ENCODE assay signal across 13 mouse cellular contexts in genomic region chr13:92696491-92696939, GRCm38 (mm10).
A peak's percentile ranks its signal among the peaks of the same experiment; 100 is the strongest.
DNase-seq lines count a peak whose midpoint lies in the region; ATAC-seq lines count a peak whose summit lies in the region.
"Had no signal": no experiment of that assay in that cellular context is flagged by ENCODE, and none has a peak within 500 bp of the region (broad histone marks: within the 10 kb centered on the region; RNA-seq: fewer than 3 reads in every experiment).

No protein-coding gene starts in this region.

- DNase-seq in left cerebral cortex, postnatal 4 days, result peak; percentile 43
- no peak for DNase-seq in left cerebral cortex, adult 18-20 months (ENCODE audit: low spot score in 2 of 2)
- peak; percentile 6 for DNase-seq in midbrain, embryonic 10.5 days (ENCODE audit: low spot score)
- peak; percentile 29 for DNase-seq in retina, postnatal 1 day
- no peak for DNase-seq in right cerebral cortex, postnatal 4 days
- DNase-seq in right cerebral cortex, postnatal 14 days, result no peak
- DNase-seq in frontal cortex, adult 2 months (ENCODE audit: extremely low spot score in 1 of 2, low spot score in 1 of 2), result no peak
- DNase-seq: heart, postnatal 14 days; right cerebral cortex, postnatal 25 days had no signal

- no peaks in the 10 kb centered on the region for H3K9me3 ChIP-seq in hindbrain, embryonic 15.5 days
- no peaks in the 10 kb centered on the region for H3K9me3 ChIP-seq in midbrain, embryonic 10.5 days (replicated peaks)
- H3K9me3 ChIP-seq: embryonic facial prominence, embryonic 13.5 days had no signal

- H3K27ac ChIP-seq in hindbrain, embryonic 15.5 days (replicated peaks), result peak overlapping the region; percentile 1; the same call in 1 of the 2 replicates
- H3K27ac ChIP-seq in midbrain, embryonic 10.5 days (replicated peaks), result no peak overlapping the region
- H3K27ac ChIP-seq: embryonic facial prominence, embryonic 13.5 days; liver, embryonic 14.5 days had no signal

- no peaks in the 10 kb centered on the region for H3K27me3 ChIP-seq in hindbrain, embryonic 15.5 days
- H3K27me3 ChIP-seq in midbrain, embryonic 10.5 days (ENCODE audit: low read depth, poor library complexity, severe bottlenecking), result no peaks in the 10 kb centered on the region; the same call in 1 of the 2 replicates
- H3K27me3 ChIP-seq: embryonic facial prominence, embryonic 13.5 days had no signal

- WGBS in hindbrain, embryonic 15.5 days, result 16% methylated on average over 5 of the region's 5 CpGs
- 67% methylated on average over 5 of the region's 5 CpGs for WGBS in midbrain, embryonic 10.5 days

- intact Hi-C loops in left cerebral cortex, postnatal 4 days (cut with DNase I), result no loop called here

- no peak overlapping the region for H3K4me2 ChIP-seq in hindbrain, embryonic 15.5 days
- H3K4me2 ChIP-seq: embryonic facial prominence, embryonic 13.5 days had no signal

- H3K4me3 ChIP-seq in hindbrain, embryonic 15.5 days, result no peak overlapping the region
- no peak overlapping the region for H3K4me3 ChIP-seq in midbrain, embryonic 10.5 days
- H3K4me3 ChIP-seq: embryonic facial prominence, embryonic 13.5 days had no signal

- H3K9ac ChIP-seq in hindbrain, embryonic 15.5 days, result no peak overlapping the region
- H3K9ac ChIP-seq: embryonic facial prominence, embryonic 13.5 days; liver, embryonic 14.5 days had no signal

- ATAC-seq in hindbrain, embryonic 15.5 days (ENCODE audit: low FRiP score, low read depth), result peak; percentile 85; the same call in 1 of the 2 replicates
- ATAC-seq: CD4-positive, CD25-positive, alpha-beta regulatory T cell, adult 4 months had no signal

- peaks cover 9% of the 10 kb centered on the region for H3K4me1 ChIP-seq in hindbrain, embryonic 15.5 days (replicated peaks)
- peaks cover 16% of the 10 kb centered on the region for H3K4me1 ChIP-seq in midbrain, embryonic 10.5 days
- H3K4me1 ChIP-seq: embryonic facial prominence, embryonic 13.5 days had no signal

- no peaks in the 10 kb centered on the region for H3K36me3 ChIP-seq in hindbrain, embryonic 15.5 days
- peaks cover 6% of the 10 kb centered on the region; the same call in 1 of the 2 replicates for H3K36me3 ChIP-seq in midbrain, embryonic 10.5 days
- H3K36me3 ChIP-seq: embryonic facial prominence, embryonic 13.5 days had no signal

Comparison
In these comparisons a context has a peak if more than half of its experiments do, and no peak if none do; other contexts are left out.
1. DNase-seq: peak in left cerebral cortex, postnatal 4 days (single experiment), midbrain, embryonic 10.5 days (single experiment) and retina, postnatal 1 day (single experiment); none in left cerebral cortex, adult 18-20 months (0 of 2), right cerebral cortex, postnatal 4 days (single experiment), right cerebral cortex, postnatal 14 days (single experiment) and frontal cortex, adult 2 months (0 of 2).